ENCODE assay signal across 10 mouse cellular contexts in the genomic region with DNA sequence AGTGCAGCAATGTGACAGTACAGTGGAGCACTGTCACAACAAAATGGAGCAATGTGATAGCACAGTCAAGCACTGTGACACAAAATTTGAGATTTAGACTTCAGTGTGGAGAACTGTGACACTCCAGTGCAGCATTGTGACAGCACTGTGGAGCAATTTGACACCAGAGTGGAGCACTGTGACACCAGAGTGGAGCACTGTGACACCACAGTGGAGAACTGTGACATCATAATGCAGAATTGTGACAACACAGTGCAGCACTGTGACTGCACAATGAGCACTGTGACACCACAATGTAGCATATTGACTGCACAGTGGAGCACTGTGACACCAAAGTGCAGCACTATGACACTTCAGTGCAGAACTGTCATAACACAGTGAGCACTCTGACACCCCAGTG.
DNase-seq lines count a peak whose midpoint lies in the region; ATAC-seq and TF ChIP-seq lines count a peak whose summit lies in the region.
"Had no signal": no experiment of that assay in that cellular context is flagged by ENCODE, and none has a peak within 500 bp of the region (broad histone marks: within the 10 kb centered on the region; RNA-seq: fewer than 3 reads in every experiment).

No protein-coding gene starts in this region.

- H3K4me1 ChIP-seq in hindbrain, embryonic 12.5 days = no peaks in the 10 kb centered on the region
- H3K4me1 ChIP-seq in hindbrain, embryonic 10.5 days (replicated peaks) = no peaks in the 10 kb centered on the region
- no peaks in the 10 kb centered on the region for H3K4me1 ChIP-seq in intestine, postnatal 0 days (replicated peaks; ENCODE audit: control insufficient read depth, insufficient read depth, low read length)
- H3K4me1 ChIP-seq in midbrain, embryonic 12.5 days = no peaks in the 10 kb centered on the region
- no peaks in the 10 kb centered on the region for H3K4me1 ChIP-seq in thymus, adult 2 months (replicated peaks; ENCODE audit: control insufficient read depth, insufficient read depth, low read length)

- H3K27me3 ChIP-seq in hindbrain, embryonic 12.5 days = no peaks in the 10 kb centered on the region
- H3K27me3 ChIP-seq in hindbrain, embryonic 10.5 days (ENCODE audit: insufficient read depth, poor library complexity, severe bottlenecking) = no peaks in the 10 kb centered on the region
- H3K27me3 ChIP-seq in intestine, postnatal 0 days (replicated peaks; ENCODE audit: control insufficient read depth, insufficient read depth, low read length) = no peaks in the 10 kb centered on the region
- H3K27me3 ChIP-seq in midbrain, embryonic 12.5 days = no peaks in the 10 kb centered on the region
- H3K27me3 ChIP-seq in thymus, adult 2 months (ENCODE audit: control insufficient read depth, insufficient read depth, low read length) = no peaks in the 10 kb centered on the region

- H3K4me2 ChIP-seq in hindbrain, embryonic 12.5 days (replicated peaks) = no peak overlapping the region
- no peak overlapping the region for H3K4me2 ChIP-seq in intestine, postnatal 0 days (replicated peaks; ENCODE audit: low read depth)
- H3K4me2 ChIP-seq in midbrain, embryonic 12.5 days (replicated peaks) = no peak overlapping the region

- no peak overlapping the region for H3K4me3 ChIP-seq in hindbrain, embryonic 12.5 days
- H3K4me3 ChIP-seq in hindbrain, embryonic 10.5 days = no peak overlapping the region
- H3K4me3 ChIP-seq in intestine, postnatal 0 days (ENCODE audit: low read depth, low read length) = no peak overlapping the region
- H3K4me3 ChIP-seq in midbrain, embryonic 12.5 days = no peak overlapping the region
- H3K4me3 ChIP-seq in thymus, adult 2 months (ENCODE audit: control insufficient read depth, insufficient read depth, low read length) = no peak overlapping the region

- H3K36me3 ChIP-seq in hindbrain, embryonic 12.5 days = no peaks in the 10 kb centered on the region
- no peaks in the 10 kb centered on the region for H3K36me3 ChIP-seq in hindbrain, embryonic 10.5 days
- H3K36me3 ChIP-seq in intestine, postnatal 0 days (ENCODE audit: control insufficient read depth, insufficient read depth) = no peaks in the 10 kb centered on the region
- no peaks in the 10 kb centered on the region for H3K36me3 ChIP-seq in midbrain, embryonic 12.5 days
- no peaks in the 10 kb centered on the region for H3K36me3 ChIP-seq in thymus, adult 2 months (ENCODE audit: control insufficient read depth, insufficient read depth, low read length)

- no peak for TF ChIP-seq POLR2A in thymus, adult 2 months (IDR thresholded peaks at IDR 0.05; ENCODE audit: control insufficient read depth, extremely low read depth, insufficient read depth, low read length, poor library complexity)

- peaks cover 59% of the 10 kb centered on the region for H3K9me3 ChIP-seq in hindbrain, embryonic 12.5 days (replicated peaks)
- peaks cover 63% of the 10 kb centered on the region for H3K9me3 ChIP-seq in hindbrain, embryonic 10.5 days
- H3K9me3 ChIP-seq in intestine, postnatal 0 days (ENCODE audit: control insufficient read depth) = no peaks in the 10 kb centered on the region
- H3K9me3 ChIP-seq in midbrain, embryonic 12.5 days = peaks cover 60% of the 10 kb centered on the region

- TF ChIP-seq CTCF in intestine, postnatal 0 days (IDR thresholded peaks at IDR 0.05; ENCODE audit: low read depth) = no peak
- no peak for TF ChIP-seq CTCF in thymus, adult 2 months (IDR thresholded peaks at IDR 0.05; ENCODE audit: borderline replicate concordance, control insufficient read depth, extremely low read depth, insufficient read depth, low read length, poor library complexity)

- no peak for DNase-seq in hindbrain, embryonic 10.5 days (ENCODE audit: low spot score)
- DNase-seq in layer of hippocampus, adult 9-11 months = no peak
- DNase-seq in thymus, adult 2 months = no peak
- DNase-seq in right cerebral cortex, postnatal 4 days = no peak
- DNase-seq: adrenal gland, postnatal 10 days; gastrocnemius, postnatal 14 days had no signal

- no peak overlapping the region for H3K9ac ChIP-seq in hindbrain, embryonic 12.5 days
- no peak overlapping the region for H3K9ac ChIP-seq in intestine, postnatal 0 days (ENCODE audit: low read depth, low read length)
- no peak overlapping the region for H3K9ac ChIP-seq in midbrain, embryonic 12.5 days (replicated peaks)

- 0 out of 2 replicates have a peak, but pooled peaks have one; percentile 52 for ATAC-seq in hindbrain, embryonic 12.5 days (ENCODE audit: low FRiP score)
- peak; percentile 70 for ATAC-seq in erythroid progenitor cell, adult 5-6 weeks (replicated peaks; ENCODE audit: low FRiP score, poor library complexity, severe bottlenecking)
- peak; percentile 44; the same call in 1 of the 2 replicates for ATAC-seq in intestine, postnatal 0 days
- peak; percentile 56 for ATAC-seq in midbrain, embryonic 12.5 days (ENCODE audit: low FRiP score, low read depth)

- H3K27ac ChIP-seq in hindbrain, embryonic 12.5 days = no peak overlapping the region
- no peak overlapping the region for H3K27ac ChIP-seq in hindbrain, embryonic 10.5 days
- H3K27ac ChIP-seq in intestine, postnatal 0 days (ENCODE audit: low read depth, low read length) = no peak overlapping the region
- no peak overlapping the region for H3K27ac ChIP-seq in midbrain, embryonic 12.5 days (replicated peaks)
- H3K27ac ChIP-seq in thymus, adult 2 months (ENCODE audit: control insufficient read depth, insufficient read depth, low read length) = no peak overlapping the region
